Mouse (Mus musculus) cerebellum, adult 2 months (tissue): ENCODE results near the gene Sec24b.

ENCODE experiments used
- CTCF ChIP-seq: fragments of 200-500 bp; IDR thresholded peaks from 2 replicates; pipeline ENCODE4 v1.5.1; 2011; ENCODE audit warnings: low read depth, mild to moderate bottlenecking, control low read depth, low read length, moderate library complexity, borderline replicate concordance; ENCODE audit not compliant: insufficient read depth
- POLR2A ChIP-seq: fragments of 200-500 bp; IDR thresholded peaks from 2 replicates; pipeline ENCODE4 v1.6.1; 2011; ENCODE audit warnings: low read length, control low read depth, borderline replicate concordance; ENCODE audit not compliant: insufficient read depth

DNA sequence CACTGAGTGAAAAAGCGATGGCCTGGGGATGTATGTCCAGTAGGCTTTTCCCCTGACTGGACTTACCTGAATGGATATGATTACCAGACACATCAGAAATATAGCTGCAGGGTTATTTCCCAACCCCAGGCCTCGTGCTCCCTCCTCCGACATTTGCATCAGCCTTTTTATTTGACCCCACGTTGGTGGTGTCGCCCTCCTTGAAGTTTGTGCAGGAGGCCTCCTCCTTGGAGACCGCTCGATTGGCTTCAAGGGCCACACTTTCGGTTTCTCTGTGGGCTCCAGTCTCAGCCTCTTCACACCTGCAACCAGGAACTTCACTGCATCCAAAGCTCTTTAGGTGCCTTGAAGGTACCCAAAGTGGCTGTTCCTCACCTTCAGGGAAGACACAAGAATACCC lies 35.8 kb downstream of the Sec24b start:
- TF ChIP-seq POLR2A = no peak
- no peak for TF ChIP-seq CTCF
